Mouse (Mus musculus): ENCODE measurements around the gene Map7d2.

GRCm38 (mm10) chrX:159509042-159509441, 94.7 kb downstream of the Map7d2 start:
- TF ChIP-seq CTCF (IDR thresholded peaks at IDR 0.05; ENCODE audit: extremely low read depth, insufficient read length, insufficient replicate concordance, low read depth, low read length) (no peak), POLR2A (IDR thresholded peaks at IDR 0.05; ENCODE audit: low read depth, low read length) (no peak)

All from small intestine, adult 2 months (tissue).